Mouse (Mus musculus) midbrain, postnatal 0 days (tissue): ENCODE data around the gene Tns1. TPM values are rescaled to one million over a fixed set of nuclear protein-coding genes. Genes with fewer than 3 reads are reported as not detected.
"Not testable (repeated sequence)": the region's sequence is repeated elsewhere in the genome, so short reads cannot be mapped to it uniquely, and the experiment has no call there.

Experiments used
- ATAC-seq: fragments of 200-750 bp; cut with Nextera tagmentation; 2 replicates; pipeline ENCODE4 v1.8.0; 2017; ENCODE audit warnings: moderate number of reproducible peaks, mild to moderate bottlenecking, moderate TSS enrichment, moderate library complexity; ENCODE audit not compliant: low FRiP score
- DNase-seq: peaks from one replicate; pipeline ENCODE4 v3.0.0-alpha.2; 2015; ENCODE audit warnings: low spot score
- H3K27ac ChIP-seq: fragments of 300-500 bp; sonication (generic); 2 replicates; pipeline ENCODE4 v1.5.1; 2014; ENCODE audit warnings: low read depth, mild to moderate bottlenecking, low read length, mixed read lengths
- H3K27me3 ChIP-seq: fragments of 300-500 bp; sonication (generic); 2 replicates; pipeline ENCODE4 v1.6.1; 2014; ENCODE audit warnings: low read length, control low read depth, mixed read lengths; ENCODE audit not compliant: insufficient read depth
- H3K36me3 ChIP-seq: fragments of 300-500 bp; sonication (generic); 2 replicates; pipeline ENCODE4 v1.6.1; 2014; ENCODE audit warnings: low read length, control low read depth, mixed read lengths; ENCODE audit not compliant: insufficient read depth
- H3K4me1 ChIP-seq: fragments of 300-500 bp; sonication (generic); 2 replicates; pipeline ENCODE4 v1.6.1; 2014; ENCODE audit warnings: mild to moderate bottlenecking, control low read depth, antibody characterized with exemption, low read length, mixed read lengths; ENCODE audit not compliant: insufficient read depth
- H3K4me2 ChIP-seq: fragments of 300-500 bp; sonication (generic); 2 replicates; pipeline ENCODE4 v1.6.1; 2014; ENCODE audit warnings: low read depth, mild to moderate bottlenecking, low read length, mixed read lengths; ENCODE audit not compliant: poor library complexity, severe bottlenecking
- H3K4me3 ChIP-seq: fragments of 300-500 bp; sonication (generic); 2 replicates; pipeline ENCODE4 v1.5.1; 2014; ENCODE audit warnings: low read depth, mild to moderate bottlenecking, low read length, moderate library complexity
- H3K9ac ChIP-seq: fragments of 300-500 bp; sonication (generic); replicated peaks from 2 replicates; pipeline ENCODE4 v1.6.1; 2014; ENCODE audit warnings: mild to moderate bottlenecking, low read length, moderate library complexity, mixed read lengths; ENCODE audit not compliant: poor library complexity, severe bottlenecking
- H3K9me3 ChIP-seq: fragments of 300-500 bp; sonication (generic); 2 replicates; pipeline ENCODE4 v1.6.1; 2016; ENCODE audit warnings: low read length, control low read depth
- CTCF ChIP-seq: IDR thresholded peaks from 2 replicates; pipeline ENCODE4 v1.5.1; 2016; ENCODE audit warnings: antibody characterized with exemption, mild to moderate bottlenecking
- WGBS: fragments of 180-500 bp; shearing (Covaris S2); extraction: QIAGEN DNeasy Blood & Tissue Kit; methylation state at CpG from one replicate; pipeline ENCODE4 v1.1.7; 2014; 5-methylcytosine and 5-hydroxymethylcytosine counted together
- polyA plus RNA-seq: library from polyadenylated mRNA; unstranded; fragments of >200 nt; fragmentation: Nextera tagmentation; extraction: Ambion mirVana; gene quantifications from 2 replicates; pipeline ENCODE4 v1.2.1, GENCODE M21; 2015
- total RNA-seq: library from RNA; depleted of rRNA; stranded (reverse); fragments of >200 nt; gene quantifications from 2 replicates; pipeline ENCODE4 v1.2.3, GENCODE M21; 2014

Tns1 gene
- total and polyA plus RNA-seq, 2 experiments from 2014 or later: 9.8 to 31.5 TPM

DNA sequence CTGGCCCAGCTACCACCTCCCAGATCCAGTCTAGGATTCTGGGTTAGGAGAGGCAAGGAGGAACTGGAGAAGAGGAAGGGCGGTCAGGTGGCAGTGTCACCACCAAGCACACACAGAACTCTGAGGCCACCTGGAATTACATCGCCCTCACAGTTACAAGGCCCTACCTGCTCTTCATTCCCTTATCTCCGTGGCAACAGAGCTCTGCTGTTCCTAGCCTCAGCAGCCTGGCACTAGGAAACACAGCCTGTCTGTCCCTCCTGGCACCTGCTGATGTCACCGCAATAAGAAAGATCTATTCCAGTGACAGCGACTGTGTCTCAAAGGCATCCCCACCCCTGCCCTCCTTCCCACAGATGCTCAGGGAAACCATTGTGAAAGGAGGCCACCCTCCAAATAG is 221.2 kb downstream of the Tns1 start:
- Histone ChIP-seq H3K4me1 (no peaks in the 10 kb centered on the region), H3K27ac (no peak overlapping the region), H3K9ac (no peak overlapping the region), H3K9me3 (no peaks in the 10 kb centered on the region), H3K27me3 (no peaks in the 10 kb centered on the region), H3K4me2 (no peak overlapping the region), H3K4me3 (no peak overlapping the region), H3K36me3 (no peaks in the 10 kb centered on the region)
- DNase-seq: peak; percentile 14
- TF ChIP-seq CTCF: no peak
- 62% methylated on average over 5 of the region's 5 CpGs for WGBS
- 0 out of 2 replicates have a peak, but pooled peaks have one; percentile 41 for ATAC-seq

DNA sequence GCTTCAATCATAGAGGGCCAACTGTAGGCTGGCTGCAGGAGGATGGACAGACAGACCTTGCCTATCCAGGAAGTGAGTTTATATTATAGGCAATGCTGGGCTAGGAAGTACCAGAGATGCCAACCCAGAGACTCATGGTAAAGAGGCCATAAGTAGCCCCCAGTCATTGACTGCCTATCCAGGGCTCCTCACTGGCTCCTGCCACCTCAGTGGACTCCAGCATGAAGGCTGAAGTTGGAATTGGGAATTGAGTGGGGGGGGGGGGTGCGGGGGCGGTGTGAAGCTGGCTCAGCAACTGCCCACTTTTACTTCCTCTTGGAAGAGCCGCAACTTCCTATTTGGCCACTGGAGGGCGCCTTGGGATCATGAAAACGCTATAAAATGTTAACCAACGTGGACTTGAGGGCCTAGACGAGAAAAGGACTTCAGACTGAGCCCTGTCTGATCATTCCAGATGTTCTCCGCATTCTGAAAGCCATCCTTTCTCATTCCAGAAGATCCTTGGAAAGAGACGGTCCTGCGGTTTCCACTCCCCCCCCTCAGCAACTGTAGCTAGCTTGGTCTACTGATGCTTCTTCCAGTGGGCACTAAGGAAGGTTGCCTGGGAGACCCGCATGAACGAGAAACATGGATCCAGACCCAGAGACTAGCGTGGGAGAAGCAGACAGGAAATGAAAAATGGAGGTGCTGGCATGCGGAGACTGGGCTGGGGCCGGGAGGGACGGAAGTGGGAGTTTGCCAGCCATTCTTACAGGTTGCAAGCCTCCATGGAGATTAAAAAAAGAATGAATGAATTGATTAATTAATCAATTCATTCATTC is 221.9 kb downstream of the Tns1 start:
- WGBS: 16% methylated on average over 16 of the region's 16 CpGs
- H3K9ac ChIP-seq: 0 out of 2 replicates have a peak overlapping the region, but pooled peaks have one; percentile 13
- peak overlapping the region; percentile 51; the same call in 1 of the 2 replicates for H3K27ac ChIP-seq
- H3K4me2 ChIP-seq: no peak overlapping the region
- no peaks in the 10 kb centered on the region for H3K9me3 ChIP-seq
- peak; percentile 48 for ATAC-seq
- no peak overlapping the region for H3K4me3 ChIP-seq
- H3K27me3 ChIP-seq: no peaks in the 10 kb centered on the region
- TF ChIP-seq CTCF: peak; percentile 88
- no peaks in the 10 kb centered on the region for H3K36me3 ChIP-seq
- DNase-seq: peak; percentile 84
- no peaks in the 10 kb centered on the region for H3K4me1 ChIP-seq

DNA sequence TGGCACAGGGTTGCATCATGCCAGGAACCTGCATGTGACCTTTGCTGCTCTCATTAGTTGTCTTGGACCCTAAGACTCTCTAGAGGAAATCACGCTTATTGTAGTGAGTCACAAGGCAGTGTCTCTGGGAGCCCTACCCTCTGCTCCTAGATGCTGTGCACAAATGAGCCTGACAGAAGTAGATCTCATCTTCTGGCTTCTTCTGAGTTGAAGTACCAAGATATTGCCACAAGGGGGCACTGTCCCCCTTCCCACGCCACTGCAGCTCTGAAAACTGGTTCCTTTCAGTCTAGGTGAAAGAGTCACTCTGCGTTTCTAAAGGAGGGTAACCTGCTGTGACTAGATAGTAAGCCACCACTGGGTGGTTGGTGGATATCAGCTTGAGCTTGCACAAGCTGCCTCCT is 222.8 kb downstream of the Tns1 start:
- no peak overlapping the region for H3K9ac ChIP-seq
- H3K4me1 ChIP-seq: no peaks in the 10 kb centered on the region
- WGBS: 1% methylated on average over 3 of the region's 3 CpGs
- no peaks in the 10 kb centered on the region for H3K36me3 ChIP-seq
- no peaks in the 10 kb centered on the region for H3K27me3 ChIP-seq
- peak; percentile 98 for TF ChIP-seq CTCF
- H3K9me3 ChIP-seq: no peaks in the 10 kb centered on the region
- no peak overlapping the region for H3K4me2 ChIP-seq
- no peak overlapping the region for H3K4me3 ChIP-seq
- ATAC-seq (peak; percentile 53), DNase-seq (peak; percentile 77)
- no peak overlapping the region for H3K27ac ChIP-seq

DNA sequence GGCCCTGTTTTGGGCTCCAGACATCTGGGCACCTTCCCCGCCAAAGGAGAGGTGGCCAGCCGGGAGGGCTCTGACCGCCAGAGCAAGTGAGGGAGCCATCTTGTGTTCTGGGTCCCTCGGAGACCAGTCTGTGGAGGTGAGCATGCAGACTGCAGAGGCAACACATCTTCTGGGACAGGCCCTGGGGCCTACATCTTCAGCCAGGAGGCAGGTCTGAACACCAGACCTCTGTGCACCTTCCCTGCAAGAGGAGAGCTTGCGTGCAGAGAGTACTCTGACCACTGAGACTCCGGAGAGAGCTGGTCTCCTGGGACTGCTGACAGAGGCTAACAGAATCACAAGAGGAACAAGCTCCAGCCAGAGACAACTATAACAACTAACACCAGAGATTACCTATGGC is 228.8 kb downstream of the Tns1 start:
- H3K4me2 ChIP-seq, H3K9ac ChIP-seq, H3K4me1 ChIP-seq, H3K36me3 ChIP-seq, ATAC-seq, H3K9me3 ChIP-seq, H3K4me3 ChIP-seq, DNase-seq, H3K27me3 ChIP-seq, H3K27ac ChIP-seq: not testable (repeated sequence)
- WGBS: 91% methylated on average over 6 of the region's 6 CpGs

DNA sequence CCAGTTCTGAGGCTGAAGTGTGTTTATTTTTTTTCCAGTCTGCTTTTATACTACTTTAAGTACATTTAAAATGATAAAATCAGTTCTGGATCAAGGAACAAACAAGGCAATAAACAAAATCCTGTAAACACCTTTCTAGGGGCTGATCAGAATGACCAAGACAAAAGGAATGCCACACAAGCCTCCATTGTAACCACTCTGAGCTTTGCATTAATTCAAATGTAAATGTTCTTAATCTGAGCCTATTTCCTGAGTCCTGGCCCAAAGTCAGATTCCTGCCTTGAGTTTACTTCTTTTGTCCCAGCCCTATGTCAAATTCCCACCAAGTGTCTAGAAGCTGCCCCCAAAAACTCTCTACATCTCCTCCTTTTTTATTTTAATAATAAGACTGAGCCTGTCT is 243.5 kb downstream of the Tns1 start:
- Histone ChIP-seq H3K4me3 (no peak overlapping the region), H3K36me3 (no peaks in the 10 kb centered on the region), H3K4me1 (no peaks in the 10 kb centered on the region), H3K9ac (no peak overlapping the region), H3K27me3 (no peaks in the 10 kb centered on the region), H3K4me2 (no peak overlapping the region), H3K9me3 (no peaks in the 10 kb centered on the region), H3K27ac (no peak overlapping the region)
- no peak for ATAC-seq
- no peak for TF ChIP-seq CTCF
- no peak for DNase-seq

DNA sequence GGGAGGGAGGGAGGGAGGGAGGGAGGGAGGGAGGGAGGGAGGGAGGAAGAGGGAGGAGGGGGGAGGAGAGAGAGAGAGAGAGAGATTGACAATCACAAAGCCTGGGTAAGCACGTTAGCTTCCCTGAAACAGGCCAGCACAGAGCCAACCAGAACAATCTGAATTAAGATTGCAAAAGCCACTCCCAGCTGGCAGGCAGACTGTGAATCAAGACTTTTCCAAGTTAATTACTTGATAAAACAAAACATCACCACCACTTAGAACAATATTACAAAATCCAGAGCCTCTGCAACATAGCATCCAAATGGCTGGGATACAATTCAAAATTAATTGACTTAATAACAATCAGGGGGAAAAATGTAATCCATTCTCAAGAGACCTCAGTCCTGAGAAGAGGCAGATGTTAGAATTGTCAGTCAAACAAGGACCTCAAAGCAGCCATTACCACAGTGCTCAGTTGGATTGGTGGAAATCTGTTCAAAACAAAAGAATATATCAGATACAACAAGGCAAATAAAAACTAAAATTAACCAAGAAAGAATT is 248.5 kb downstream of the Tns1 start:
- no peak for TF ChIP-seq CTCF

More for the DNA sequence above, 248.5 kb downstream of the Tns1 start:
- no peak overlapping the region for H3K9ac ChIP-seq
- H3K9me3 ChIP-seq: no peaks in the 10 kb centered on the region
- DNase-seq: no peak
- no peak overlapping the region for H3K4me3 ChIP-seq
- ATAC-seq: no peak
- no peaks in the 10 kb centered on the region for H3K27me3 ChIP-seq
- 32% methylated on average over 1 of the region's 1 CpGs for WGBS
- no peaks in the 10 kb centered on the region for H3K4me1 ChIP-seq
- no peak overlapping the region for H3K27ac ChIP-seq
- H3K4me2 ChIP-seq: no peak overlapping the region
- H3K36me3 ChIP-seq: no peaks in the 10 kb centered on the region
